Mouse (Mus musculus) ES-Bruce4 (cell line): ENCODE measurements at regions not wholly inside any gene's neighbourhood (a gene's known extent, or its start where the extent isn't known, plus 50 kb on each side); places are given as distances from the start of the nearest gene placed in this dataset.

ENCODE experiments used
- CTCF ChIP-seq: IDR thresholded peaks from one replicate; pipeline ENCODE4 v1.8.1; 2011; ENCODE audit warnings: low read depth, low read length
- POLR2A ChIP-seq: IDR thresholded peaks from one replicate; pipeline ENCODE4 v1.8.1; 2011; ENCODE audit warnings: low read length; ENCODE audit not compliant: insufficient read depth

- no peak for TF ChIP-seq POLR2A
- TF ChIP-seq CTCF: no peak
These were observed 163.3 kb downstream of the Il13ra2 start for GRCm38 (mm10) chrX:147265731-147266130.
